Mouse (Mus musculus) ES-E14 (cell line): ENCODE data around the gene Nectin2.

Experiments used
- CHD2 ChIP-seq: IDR thresholded peaks from 2 replicates; pipeline ENCODE4 v1.6.1; 2014; ENCODE audit warnings: mild to moderate bottlenecking, low read depth, low read length, inconsistent platforms
- HCFC1 ChIP-seq: IDR thresholded peaks from 2 replicates; pipeline ENCODE4 v1.6.1; 2012; ENCODE audit warnings: low read length, inconsistent platforms, borderline replicate concordance; ENCODE audit not compliant: insufficient read depth
- MAFK ChIP-seq: IDR thresholded peaks from 2 replicates; pipeline ENCODE4 v1.6.1; 2014; ENCODE audit warnings: mild to moderate bottlenecking, low read depth, low read length, inconsistent platforms; ENCODE audit not compliant: insufficient read depth
- ZC3H11A ChIP-seq: IDR thresholded peaks from 2 replicates; pipeline ENCODE4 v1.6.1; 2012; ENCODE audit warnings: low read depth, mild to moderate bottlenecking, inconsistent platforms, low read length, borderline replicate concordance

- TF ChIP-seq HCFC1 (no peak), ZC3H11A (no peak), MAFK (no peak), CHD2 (no peak)
These were observed 4.3 kb downstream of the Nectin2 start for GRCm38 (mm10) chr7:19745971-19746370.
